Comparison of ENCODE assay signal across 8 mouse cellular contexts in the genomic region with DNA sequence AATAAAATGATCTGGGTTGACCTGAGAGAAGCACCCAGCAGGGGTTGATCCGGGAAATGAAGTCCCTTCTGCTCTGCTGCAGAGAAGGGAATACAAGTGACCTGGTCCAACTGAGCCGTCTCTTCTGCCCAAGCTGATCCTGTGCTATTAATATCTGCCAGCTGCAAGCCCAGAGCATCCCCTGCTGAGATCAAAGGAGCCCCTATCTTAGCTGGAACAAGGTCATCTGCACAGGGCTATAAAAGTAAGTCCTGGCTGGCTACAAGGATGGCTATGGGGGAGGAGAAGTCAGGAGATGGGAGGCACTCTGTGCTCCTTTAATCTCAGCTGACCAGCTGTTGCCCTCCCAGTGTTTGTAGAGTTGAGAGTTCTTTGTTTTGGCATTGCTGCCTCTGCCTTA.
DNase-seq lines count a peak whose midpoint lies in the region; ATAC-seq and TF ChIP-seq lines count a peak whose summit lies in the region.

No protein-coding gene starts in this region.

- no peaks in the 10 kb centered on the region for H3K27me3 ChIP-seq in kidney, embryonic 16.5 days (ENCODE audit: insufficient read depth, low read length)
- no peaks in the 10 kb centered on the region for H3K27me3 ChIP-seq in kidney, adult 2 months (replicated peaks; ENCODE audit: control insufficient read depth, insufficient read depth, low read length)
- no peaks in the 10 kb centered on the region for H3K27me3 ChIP-seq in heart, postnatal 0 days (ENCODE audit: control insufficient read depth, insufficient read depth, low read length)
- H3K27me3 ChIP-seq in liver, postnatal 0 days (ENCODE audit: insufficient read depth, low read length), result no peaks in the 10 kb centered on the region

- WGBS in kidney, embryonic 16.5 days, result 8% methylated on average over 2 of the region's 2 CpGs
- WGBS in kidney, adult 2 months, result 45% methylated on average over 2 of the region's 2 CpGs
- 21% methylated on average over 2 of the region's 2 CpGs for WGBS in heart, postnatal 0 days
- WGBS in liver, postnatal 0 days (ENCODE audit: insufficient replicate concordance), result 62% methylated on average over 2 of the region's 2 CpGs

- no peak overlapping the region for H3K4me3 ChIP-seq in kidney, embryonic 16.5 days (ENCODE audit: low read length)
- no peak overlapping the region for H3K4me3 ChIP-seq in kidney, adult 2 months (ENCODE audit: insufficient read depth, low read depth, low read length)
- H3K4me3 ChIP-seq in heart, postnatal 0 days (ENCODE audit: low read depth, low read length), result no peak overlapping the region
- H3K4me3 ChIP-seq in liver, postnatal 0 days (ENCODE audit: low read depth, low read length), result no peak overlapping the region

- 0 out of 2 replicates have a peak overlapping the region, but pooled peaks have one; percentile 23 for H3K9ac ChIP-seq in kidney, embryonic 16.5 days (replicated peaks; ENCODE audit: low read length)
- H3K9ac ChIP-seq in heart, postnatal 0 days (replicated peaks; ENCODE audit: low read depth, low read length), result no peak overlapping the region
- no peak overlapping the region for H3K9ac ChIP-seq in liver, postnatal 0 days (replicated peaks)

- no peak for DNase-seq in kidney, adult 2 months
- peak; percentile 75 for DNase-seq in brain, embryonic 14.5 days (ENCODE audit: low read depth)
- peak; percentile 71 for DNase-seq in heart, postnatal 0 days (ENCODE audit: low spot score)
- peak; percentile 61 for DNase-seq in neural tube, embryonic 10.5 days (ENCODE audit: extremely low spot score, low spot score)
- DNase-seq in liver, postnatal 0 days, result no peak
- DNase-seq in cerebellum, adult 11 months, result no peak
- no peak for DNase-seq in MN1 (ENCODE audit: low spot score)

- TF ChIP-seq EP300 in heart, postnatal 0 days (IDR thresholded peaks at IDR 0.05; ENCODE audit: low read depth), result no peak
- no peak for TF ChIP-seq EP300 in liver, postnatal 0 days (IDR thresholded peaks at IDR 0.05; ENCODE audit: low read depth)

- no peak overlapping the region for H3K4me2 ChIP-seq in kidney, embryonic 16.5 days (replicated peaks; ENCODE audit: low read depth, low read length)
- H3K4me2 ChIP-seq in heart, postnatal 0 days (ENCODE audit: low read depth, low read length), result no peak overlapping the region
- H3K4me2 ChIP-seq in liver, postnatal 0 days (ENCODE audit: low read depth, low read length), result no peak overlapping the region

- H3K36me3 ChIP-seq in kidney, embryonic 16.5 days (ENCODE audit: insufficient read depth, low read length), result no peaks in the 10 kb centered on the region
- no peaks in the 10 kb centered on the region for H3K36me3 ChIP-seq in kidney, adult 2 months (ENCODE audit: control insufficient read depth, insufficient read depth, low read length)
- no peaks in the 10 kb centered on the region for H3K36me3 ChIP-seq in heart, postnatal 0 days (replicated peaks; ENCODE audit: control insufficient read depth, insufficient read depth, low read length)
- H3K36me3 ChIP-seq in liver, postnatal 0 days (replicated peaks; ENCODE audit: insufficient read depth, low read length), result no peaks in the 10 kb centered on the region

- peak; percentile 73 for ATAC-seq in kidney, embryonic 16.5 days (ENCODE audit: low FRiP score, low TSS enrichment)
- peak; percentile 86 for ATAC-seq in heart, postnatal 0 days (ENCODE audit: insufficient read depth, low read depth)
- no peak for ATAC-seq in liver, postnatal 0 days

- no peak for TF ChIP-seq CTCF in kidney, adult 2 months (conservative IDR thresholded peaks at IDR 0.05; ENCODE audit: insufficient read depth, insufficient read length, low read depth, low read length)
- TF ChIP-seq CTCF in brain, embryonic 14.5 days (IDR thresholded peaks at IDR 0.05; ENCODE audit: borderline replicate concordance, extremely low read depth, insufficient read depth, insufficient read length), result no peak
- no peak for TF ChIP-seq CTCF in heart, postnatal 0 days (IDR thresholded peaks at IDR 0.05; ENCODE audit: low read depth)
- no peak for TF ChIP-seq CTCF in liver, postnatal 0 days (IDR thresholded peaks at IDR 0.05; ENCODE audit: low read depth)

- H3K4me1 ChIP-seq in kidney, embryonic 16.5 days (ENCODE audit: insufficient read depth, low read length), result peaks cover 48% of the 10 kb centered on the region
- peaks cover 9% of the 10 kb centered on the region; the same call in 1 of the 2 replicates for H3K4me1 ChIP-seq in kidney, adult 2 months (ENCODE audit: control insufficient read depth, insufficient read depth, low read length)
- H3K4me1 ChIP-seq in heart, postnatal 0 days (ENCODE audit: control insufficient read depth, insufficient read depth), result peaks cover 11% of the 10 kb centered on the region; the same call in 1 of the 2 replicates
- peaks cover 4% of the 10 kb centered on the region; the same call in 1 of the 2 replicates for H3K4me1 ChIP-seq in liver, postnatal 0 days (ENCODE audit: insufficient read depth)

- TF ChIP-seq POLR2A in kidney, adult 2 months (IDR thresholded peaks at IDR 0.05; ENCODE audit: low read depth, low read length), result no peak
- TF ChIP-seq POLR2A in brain, embryonic 14.5 days (IDR thresholded peaks at IDR 0.05; ENCODE audit: borderline replicate concordance, extremely low read depth, insufficient read depth, insufficient read length, poor library complexity, severe bottlenecking), result no peak

- peak overlapping the region; percentile 71 for H3K27ac ChIP-seq in kidney, embryonic 16.5 days (ENCODE audit: low read length)
- no peak overlapping the region for H3K27ac ChIP-seq in kidney, adult 2 months (ENCODE audit: insufficient read depth, low read depth, low read length)
- H3K27ac ChIP-seq in heart, postnatal 0 days (ENCODE audit: low read depth), result peak overlapping the region; percentile 50
- no peak overlapping the region for H3K27ac ChIP-seq in liver, postnatal 0 days (ENCODE audit: low read depth)

- H3K9me3 ChIP-seq in kidney, embryonic 16.5 days (ENCODE audit: low read length), result no peaks in the 10 kb centered on the region
- H3K9me3 ChIP-seq in heart, postnatal 0 days (replicated peaks; ENCODE audit: control insufficient read depth, low read length), result no peaks in the 10 kb centered on the region
- no peaks in the 10 kb centered on the region for H3K9me3 ChIP-seq in liver, postnatal 0 days (ENCODE audit: low read length)

Comparison
In these comparisons a context has a peak if more than half of its experiments do, and no peak if none do; other contexts are left out.
1. H3K27ac ChIP-seq: peak in kidney, embryonic 16.5 days (single experiment) and heart, postnatal 0 days (single experiment); none in kidney, adult 2 months (single experiment) and liver, postnatal 0 days (single experiment).
2. DNase-seq: peak in brain, embryonic 14.5 days (single experiment), heart, postnatal 0 days (single experiment) and neural tube, embryonic 10.5 days (single experiment); none in kidney, adult 2 months (single experiment), liver, postnatal 0 days (single experiment), cerebellum, adult 11 months (single experiment) and MN1 (single experiment).